Mouse (Mus musculus) erythroblast, adult 5-6 weeks (primary cell): Measurements from ENCODE around the gene Tead4. TPM values are rescaled to one million over a fixed set of nuclear protein-coding genes. Genes with fewer than 3 reads are reported as not detected.
A peak's percentile ranks its signal among the peaks of the same experiment; 100 is the strongest.
"Not testable (repeated sequence)": the region's sequence is repeated elsewhere in the genome, so short reads cannot be mapped to it uniquely, and the experiment has no call there.

ENCODE experiments used
- ATAC-seq: replicated peaks from 2 replicates; pipeline ENCODE4 v1.8.0; 2016; ENCODE audit warnings: moderate number of reproducible peaks, mild to moderate bottlenecking, moderate TSS enrichment, inconsistent platforms; ENCODE audit not compliant: poor library complexity, low FRiP score, severe bottlenecking
- total RNA-seq, 2 experiments: library from RNA; stranded (forward) in 1 of 2; stranded (reverse) in 1 of 2; fragments of 150-400 nt in 1 of 2; fragments of 200-764, 138-1000 nt in 1 of 2; gene quantifications; 2 replicates each; pipeline versions ENCODE4 v1.2.3 to v1.2.4; 2015 to 2017; ENCODE audit warnings: low replicate concordance in 2 of 2

Gene Tead4
- total RNA-seq, 2 experiments from 2014 or later, result not detected

DNA sequence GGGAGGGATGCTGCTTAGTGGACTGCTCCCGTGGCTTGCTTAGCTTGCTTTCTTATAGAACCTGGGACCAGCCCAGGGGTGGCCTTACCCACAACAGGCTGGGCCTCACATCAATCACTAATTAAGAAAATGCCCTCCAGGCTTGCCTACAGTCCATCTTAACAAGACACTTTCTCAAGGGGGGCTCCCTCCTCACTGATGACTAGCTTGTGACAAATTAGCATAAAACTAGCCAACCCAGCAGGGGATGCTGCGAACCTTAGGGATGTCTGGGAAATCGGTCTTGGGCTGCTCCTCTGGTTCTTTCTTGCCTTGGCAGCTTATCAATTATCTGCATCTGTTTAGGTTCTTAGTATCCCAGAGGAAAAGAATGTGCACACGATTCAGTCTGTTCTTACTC lies 46.1 kb downstream of the Tead4 start:
- no peak for ATAC-seq

GRCm38 (mm10) chr6:128253111-128253510 lies 47.5 kb downstream of the Tead4 start:
- no peak for ATAC-seq

GRCm38 (mm10) chr6:128250596-128250995 lies 50.0 kb downstream of the Tead4 start:
- ATAC-seq, result no peak

DNA sequence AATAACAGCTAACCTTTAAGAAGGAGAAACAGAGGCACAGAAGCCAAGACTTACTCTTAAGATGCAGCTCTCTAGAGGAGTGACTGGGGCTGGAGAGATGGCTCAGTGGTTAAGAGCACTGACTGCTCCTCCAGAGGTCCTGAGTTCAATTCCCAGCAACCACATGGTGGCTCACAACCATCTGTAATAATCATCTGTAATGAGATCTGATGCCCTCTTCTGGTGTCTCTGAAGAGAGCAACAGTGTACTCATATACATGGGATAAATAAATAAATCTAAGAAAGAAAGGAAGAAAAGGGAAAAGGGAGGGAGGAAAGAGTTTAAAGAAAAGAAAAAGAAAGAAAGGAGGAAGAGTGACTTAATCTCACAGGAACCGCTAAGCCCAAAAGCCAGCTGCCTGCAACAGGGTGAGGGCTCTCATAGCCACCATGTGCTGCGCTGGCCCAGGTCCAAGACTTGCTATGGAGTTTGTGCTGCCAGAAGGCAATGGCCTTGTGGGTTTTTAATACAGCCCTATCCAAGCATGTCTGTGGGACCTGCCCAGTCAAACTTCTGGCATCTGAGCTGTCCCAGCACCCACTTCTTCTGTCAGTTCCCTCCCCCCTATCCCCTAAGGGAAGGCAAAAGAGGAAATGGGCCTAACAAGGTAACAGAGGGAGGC lies 63.4 kb downstream of the Tead4 start:
- no peak for ATAC-seq

DNA sequence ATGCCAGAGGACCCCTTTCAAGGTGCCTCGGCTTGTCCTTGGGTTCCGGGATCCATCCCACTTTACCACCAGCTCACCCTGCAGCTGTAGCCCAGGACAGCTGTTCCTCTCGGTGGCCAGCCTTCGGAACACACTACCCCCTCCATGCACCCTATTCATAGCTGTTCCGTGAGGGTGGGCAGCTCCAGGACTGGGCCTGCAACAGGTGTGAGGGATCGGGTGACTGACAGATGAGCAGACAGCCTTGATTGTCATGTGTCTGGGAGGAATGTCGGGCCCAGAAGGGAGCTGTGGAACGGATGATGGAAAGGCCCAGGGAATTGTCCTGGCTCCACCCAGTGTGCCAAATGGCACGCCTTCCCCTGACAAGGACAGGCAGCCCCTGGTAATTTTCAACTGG lies 64.0 kb downstream of the Tead4 start:
- ATAC-seq, result no peak

DNA sequence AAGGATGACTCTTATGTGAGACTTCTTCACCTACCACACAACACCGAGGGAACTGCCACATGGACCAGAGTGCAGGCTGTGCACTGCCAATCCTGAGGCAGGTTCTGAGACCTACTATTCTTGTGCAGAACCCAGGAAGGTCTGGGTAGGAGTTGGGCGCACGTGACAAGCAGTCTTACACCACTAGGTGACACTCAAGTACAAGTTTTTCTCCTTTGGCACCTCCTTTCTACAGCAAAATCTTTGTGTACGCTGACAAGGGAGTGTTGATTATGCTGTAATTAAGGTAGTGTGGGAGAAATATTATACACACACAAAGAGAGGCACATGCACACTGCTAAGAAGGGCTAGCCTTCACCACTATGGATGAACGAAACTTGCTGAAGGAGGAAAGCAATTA lies 66.4 kb downstream of the Tead4 start:
- ATAC-seq, result no peak

DNA sequence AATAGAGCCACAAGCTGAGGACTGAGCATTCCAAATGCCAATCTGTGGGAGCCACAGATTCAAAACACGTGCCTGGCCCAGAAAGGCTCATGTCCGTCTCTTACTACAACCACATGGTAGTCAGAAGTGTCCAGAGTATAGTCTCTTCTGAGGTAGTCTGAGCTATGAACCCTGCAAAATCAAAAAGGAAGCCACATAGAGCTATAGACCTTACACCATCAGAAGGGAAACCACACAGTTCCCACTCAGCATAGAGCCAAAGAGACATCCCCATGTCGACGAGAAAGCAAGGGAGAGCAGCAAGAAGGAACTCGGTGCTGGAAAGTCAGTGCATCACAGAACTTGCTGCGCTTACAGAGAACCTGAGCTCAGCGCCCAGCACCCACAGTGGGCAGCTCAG lies 68.4 kb downstream of the Tead4 start:
- ATAC-seq, result no peak

DNA sequence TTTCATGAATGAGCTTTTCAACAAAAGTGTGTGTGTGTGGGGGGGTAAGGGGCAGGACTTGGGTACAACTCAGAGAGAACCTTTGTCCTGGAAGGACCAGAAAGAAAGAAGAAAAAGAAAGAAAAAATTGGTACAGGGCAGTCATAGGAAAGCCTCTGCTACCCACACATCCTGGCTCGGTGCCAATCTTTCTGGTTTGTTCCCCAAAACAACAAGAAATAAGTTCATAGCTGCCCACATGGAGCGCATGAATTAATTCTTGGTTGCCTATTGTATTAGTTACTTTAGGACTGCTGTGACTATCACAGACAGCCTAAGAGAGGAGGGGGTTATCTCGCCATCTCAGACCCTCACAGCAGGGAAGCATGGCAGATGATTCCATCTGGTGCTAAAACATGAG lies 68.9 kb downstream of the Tead4 start:
- ATAC-seq, result no peak

DNA sequence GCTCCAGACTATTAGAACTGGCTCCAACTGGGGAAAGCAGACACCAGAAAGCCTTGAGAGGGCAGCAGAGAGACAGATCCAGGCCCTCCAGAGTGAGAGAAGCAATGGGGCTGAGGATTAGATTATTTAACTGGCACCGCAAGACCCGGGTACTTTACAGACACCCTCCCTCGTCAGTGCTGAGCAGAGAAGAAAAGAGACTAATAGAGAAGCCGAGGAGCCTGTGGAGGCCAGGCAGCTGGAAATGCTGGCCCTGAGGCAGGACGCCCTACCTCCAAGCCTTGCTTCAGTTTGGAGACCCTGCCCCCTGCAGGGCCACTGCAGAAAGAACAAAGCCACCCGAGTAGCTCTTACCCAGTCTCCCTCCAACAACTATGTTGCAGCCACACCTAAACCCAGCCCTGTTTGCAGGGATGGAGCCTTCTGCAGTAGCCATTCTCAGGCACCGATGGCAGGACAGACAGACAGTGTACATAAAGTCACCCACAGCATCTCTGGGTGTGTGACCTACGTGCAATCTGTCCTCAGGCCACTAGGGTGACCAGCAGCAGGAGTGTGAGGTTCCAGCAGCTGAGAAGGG lies 73.1 kb downstream of the Tead4 start:
- no peak for ATAC-seq

GRCm38 (mm10) chr6:128226941-128227340 lies 73.7 kb downstream of the Tead4 start:
- ATAC-seq, result no peak

GRCm38 (mm10) chr6:128225846-128226176 lies 74.8 kb downstream of the Tead4 start:
- no peak for ATAC-seq

GRCm38 (mm10) chr6:128225009-128225845 lies 75.4 kb downstream of the Tead4 start:
- no peak for ATAC-seq

- no peak for ATAC-seq
These were observed 77.5 kb downstream of the Tead4 start for GRCm38 (mm10) chr6:128223159-128223558.

GRCm38 (mm10) chr6:128215004-128215403 lies 85.6 kb downstream of the Tead4 start:
- ATAC-seq, result not testable (repeated sequence)

- ATAC-seq, result not testable (repeated sequence)
These were observed 91.4 kb downstream of the Tead4 start for GRCm38 (mm10) chr6:128209199-128209598.

DNA sequence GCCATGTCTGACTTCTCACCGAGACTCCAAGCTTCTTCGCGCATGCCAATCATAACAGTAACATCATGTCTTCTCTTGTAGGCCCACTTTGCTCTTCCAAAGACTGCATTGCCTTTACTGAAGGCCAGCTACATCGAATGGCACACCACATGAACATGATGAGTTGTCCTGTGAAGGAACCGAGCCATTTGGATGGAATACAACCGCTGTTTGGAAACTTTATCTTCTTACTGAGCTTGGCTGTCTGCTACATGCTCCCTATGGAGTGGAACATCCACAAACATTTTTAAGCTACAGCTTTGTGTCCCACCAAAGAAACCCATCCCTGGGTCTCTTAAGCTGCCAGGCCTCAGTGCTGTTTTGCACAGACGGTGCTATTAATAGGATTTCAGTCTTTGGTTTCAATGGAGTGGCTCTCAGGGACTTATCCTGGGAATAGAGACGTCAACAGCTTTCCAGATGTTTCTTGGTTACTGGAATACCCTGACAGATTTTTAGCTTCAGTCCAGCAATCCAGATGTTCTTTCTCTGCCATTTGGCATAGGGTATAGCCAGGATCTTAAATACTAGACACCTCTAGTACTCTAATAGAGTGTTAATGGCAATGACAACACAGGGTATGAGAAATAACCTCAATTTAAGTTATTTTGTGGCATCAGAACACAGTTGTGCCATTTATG lies 92.0 kb downstream of the Tead4 start:
- ATAC-seq, result no peak

DNA sequence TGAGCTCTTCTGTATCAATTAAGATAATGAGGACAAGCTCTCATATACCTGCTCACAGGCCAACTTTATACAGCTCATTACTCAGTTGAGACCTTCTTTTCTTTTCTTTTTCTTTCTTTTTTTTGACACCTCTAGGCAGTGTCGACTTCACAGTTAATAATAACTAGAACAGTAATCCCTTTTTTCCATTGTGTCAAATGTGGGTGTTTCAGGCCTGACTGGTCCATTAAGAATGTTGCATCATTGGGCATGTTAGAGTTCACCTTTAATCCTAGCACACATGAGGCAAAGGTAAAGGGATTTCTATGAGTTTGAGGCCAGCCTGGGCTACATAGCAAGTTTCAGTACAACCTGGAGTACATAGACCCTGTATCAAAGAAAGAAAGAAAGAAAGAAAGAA lies 97.1 kb downstream of the Tead4 start:
- no peak for ATAC-seq

DNA sequence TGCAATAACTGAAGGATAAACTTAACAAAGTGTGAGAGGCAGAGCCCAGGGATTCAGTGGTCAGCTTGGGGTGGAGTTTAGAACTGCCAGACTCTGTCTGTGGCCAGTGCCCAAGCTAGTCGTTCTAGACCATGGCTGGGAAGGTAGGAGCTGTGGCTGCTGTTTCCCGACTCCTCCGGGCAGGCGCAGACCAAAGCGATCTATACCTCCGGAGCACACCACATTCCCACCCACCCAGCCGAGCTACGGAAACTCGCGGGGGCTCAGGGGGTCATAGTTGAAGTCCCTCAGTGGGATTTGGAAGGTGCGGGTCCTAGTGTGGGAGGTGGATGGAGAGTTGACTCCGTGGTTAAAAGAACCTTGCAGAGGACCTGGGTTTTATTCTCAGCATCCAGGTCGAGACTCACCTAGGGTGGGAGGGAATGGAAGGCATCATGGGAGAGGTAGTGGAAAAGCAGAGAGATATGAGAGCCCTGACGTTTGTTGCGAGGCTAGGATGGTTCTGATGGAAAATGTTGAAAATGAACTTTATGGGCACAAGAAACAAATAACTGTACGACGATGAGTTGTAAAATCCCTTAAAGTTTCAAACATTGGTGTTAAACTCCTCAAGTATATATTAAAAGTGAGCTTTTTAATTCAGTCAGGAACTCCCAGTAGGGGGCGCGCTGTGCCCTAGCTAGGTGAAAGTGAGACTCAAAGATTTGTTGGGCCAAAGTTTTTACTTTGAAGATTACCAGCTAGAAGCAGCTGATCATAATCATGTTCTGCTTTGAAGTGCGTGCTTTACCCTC lies 99.6 kb downstream of the Tead4 start:
- ATAC-seq, result 0 out of 2 replicates have a peak, but pooled peaks have one; percentile 30

DNA sequence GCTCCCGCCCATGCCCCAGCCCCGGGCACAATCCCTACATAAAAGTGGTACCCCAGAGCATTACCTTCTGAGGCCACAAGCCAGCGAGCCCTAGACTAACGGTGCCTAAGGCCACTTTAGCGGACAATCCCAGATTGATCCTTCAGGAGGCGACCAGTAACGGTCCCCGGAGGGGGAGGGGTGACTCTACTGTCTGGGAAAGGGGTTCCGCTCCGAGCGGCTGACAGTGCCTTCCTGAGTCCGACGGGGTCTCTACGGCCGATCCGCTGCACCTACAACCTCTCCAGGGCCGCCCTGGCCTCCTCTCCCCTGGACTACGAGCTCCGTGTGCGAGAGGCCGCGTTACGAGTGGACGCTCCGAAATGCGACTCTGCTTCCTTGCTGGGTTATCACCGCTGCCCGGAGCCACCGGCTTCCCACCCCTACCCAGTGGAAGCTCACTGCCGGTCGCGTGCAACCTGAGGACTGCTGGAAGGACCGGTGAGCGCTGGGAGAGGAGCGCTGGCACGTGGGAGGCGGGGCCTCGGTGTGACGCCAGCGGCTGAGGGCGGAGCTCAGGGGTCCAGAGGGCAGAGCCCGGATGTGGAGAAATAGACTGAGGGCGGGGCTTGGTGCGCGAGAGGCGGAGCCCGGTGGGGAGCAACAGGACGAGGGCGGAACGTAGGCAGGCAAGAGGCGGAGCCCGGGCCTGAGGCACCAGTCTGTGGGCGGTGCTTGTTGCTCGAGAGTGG lies 100.3 kb downstream of the Tead4 start:
- ATAC-seq, result peak; percentile 95
